Mouse (Mus musculus) adrenal gland (tissue): Measurements from ENCODE around the gene Ankrd52.
"Not testable (repeated sequence)": the region's sequence is repeated elsewhere in the genome, so short reads cannot be mapped to it uniquely, and the experiment has no call there.

Source experiments
- intact Hi-C: fragments of 180-260 bp; cut with DNase I; formaldehyde crosslinking; loops from one replicate; pipeline ENCODE4 v1.15.1; 2025
- long read RNA-seq, 2 experiments: library from polyadenylated mRNA; unstranded; transcript quantifications; one replicate each; pipeline ENCODE4 v2.0.0; 2020; ENCODE audit warnings: borderline replicate concordance in 1 of 2; ENCODE audit not compliant: insufficient replicate concordance in 1 of 2

Gene Ankrd52
- long read RNA-seq, experiment 1, partial matches to known transcripts = 0 of 6 reads
- long read RNA-seq, experiment 1, other reads (novel, unspliced or antisense) = 5 of 6 reads
- long read RNA-seq, experiment 2, partial matches to known transcripts = 1 of 7 reads
- long read RNA-seq, experiment 2, other reads (novel, unspliced or antisense) = 5 of 7 reads

DNA sequence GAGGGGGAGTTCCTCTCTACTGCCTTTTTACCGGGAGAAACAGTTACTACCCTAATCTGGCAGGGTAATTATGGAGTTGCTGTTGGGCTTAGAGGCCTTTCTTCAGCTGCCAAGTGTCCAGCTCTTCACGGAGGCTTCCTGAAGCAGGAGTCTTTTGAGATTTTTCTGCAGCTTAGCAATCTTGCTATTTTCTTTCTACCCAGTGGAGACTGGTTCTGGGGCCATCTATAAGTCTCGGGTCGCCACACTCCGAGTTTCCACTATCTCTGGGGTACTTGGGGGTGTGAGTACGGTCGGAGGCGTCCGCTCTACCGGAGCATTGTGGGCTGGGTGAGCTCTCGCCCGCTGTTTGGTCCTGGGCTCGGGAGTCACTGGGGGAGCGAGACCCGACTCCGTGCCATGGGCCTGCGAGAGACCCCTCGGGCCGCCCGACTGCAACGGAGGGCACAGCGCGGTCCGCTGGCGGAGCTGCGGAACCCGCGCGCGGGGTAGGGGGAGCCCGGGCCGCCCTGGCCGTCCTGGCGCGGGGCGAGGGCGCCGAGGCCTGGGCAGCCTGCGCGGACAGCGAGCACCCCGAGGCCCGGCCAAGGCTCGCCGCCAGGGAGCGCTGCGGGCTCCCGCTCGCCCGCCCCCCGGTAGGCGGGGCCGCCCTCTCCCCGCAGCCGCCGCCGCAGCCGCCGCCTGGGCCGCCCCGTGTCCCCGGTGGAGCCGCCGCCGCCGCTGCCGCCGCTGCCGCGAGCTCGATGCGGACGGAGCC lies at the start of gene Ankrd52:
Gene Ankrd52 (plus strand): TSS at position 661 of the 757 bp plus-strand sequence.
- intact Hi-C loops = loop anchor here (5.0 kb wide), 2 partner anchors 36 to 66 kb away; partner anchors contain the start of genes Nabp2 and Rnf41

DNA sequence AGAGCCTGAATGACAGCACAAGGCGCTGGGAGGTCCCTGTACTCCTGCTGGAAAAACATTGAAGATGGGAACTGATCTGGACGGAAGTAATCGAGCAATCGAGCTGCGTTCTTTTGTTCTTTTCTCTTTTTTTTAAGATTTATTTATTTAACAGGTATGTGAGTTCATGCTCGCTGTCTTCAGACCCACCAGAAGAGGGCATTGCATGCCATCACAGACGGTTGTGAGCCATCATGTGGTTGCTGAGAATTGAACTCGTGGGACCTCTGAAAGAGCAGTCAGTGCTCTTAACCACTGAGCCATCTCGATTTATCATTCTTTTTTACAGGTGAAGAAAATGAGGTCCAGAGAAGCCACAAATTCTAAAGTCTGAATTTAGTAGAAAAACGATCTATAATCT lies 49.3 kb upstream of the Ankrd52 start:
- intact Hi-C loops = no loop called here

GRCm38 (mm10) chr10:128332358-128333249 lies 44.3 kb upstream of the Ankrd52 start:
- intact Hi-C loops = not testable (repeated sequence)

DNA sequence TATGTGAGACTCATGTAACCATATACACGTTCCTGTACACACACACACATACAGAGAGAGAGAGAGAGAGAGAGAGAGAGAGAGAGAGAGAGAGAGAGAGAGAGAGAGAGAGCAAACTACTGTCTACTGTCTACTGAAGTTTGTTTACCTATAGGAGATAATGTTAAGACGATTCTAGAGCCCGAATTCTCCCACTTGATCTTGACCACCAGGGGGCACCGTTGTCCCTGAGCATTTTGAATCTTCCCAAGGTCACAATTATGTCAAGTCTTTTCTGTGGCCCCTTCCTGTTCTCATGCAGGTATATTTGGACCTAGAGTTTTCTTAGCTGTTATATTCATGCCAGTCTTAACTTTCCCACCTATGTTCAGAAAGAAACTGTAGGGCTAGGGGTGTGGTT lies 41.3 kb upstream of the Ankrd52 start:
- intact Hi-C loops = loop anchor here (5.0 kb wide), 2 partner anchors 37 to 122 kb away; partner anchors contain the start of gene Smarcc2

DNA sequence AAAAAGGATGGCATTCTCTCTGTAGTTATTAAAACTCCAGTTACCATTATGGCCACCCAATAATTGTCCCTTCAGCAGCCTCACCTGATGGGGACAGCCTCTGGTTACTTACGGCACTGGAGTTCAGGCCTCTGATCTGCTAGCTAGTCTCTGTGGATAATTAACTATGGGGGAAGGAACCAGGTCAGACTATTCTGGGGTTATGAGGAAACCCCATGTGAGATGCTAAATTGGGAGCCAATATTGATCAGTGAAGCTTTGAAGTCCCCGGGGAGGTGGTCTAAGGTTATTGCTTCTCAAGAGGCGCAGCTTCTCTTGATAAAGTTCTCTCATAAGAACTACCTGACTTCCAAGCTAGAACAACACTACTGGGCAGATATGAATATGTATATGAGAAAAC lies 40.7 kb upstream of the Ankrd52 start:
- intact Hi-C loops = loop anchor here (5.0 kb wide), 2 partner anchors 36 to 121 kb away; partner anchors contain the start of gene Smarcc2

- intact Hi-C loops = loop anchor here (5.0 kb wide), 2 partner anchors 36 to 121 kb away; partner anchors contain the start of gene Smarcc2
Measured at GRCm38 (mm10) chr10:128336597-128336996, 40.3 kb upstream of the Ankrd52 start.

DNA sequence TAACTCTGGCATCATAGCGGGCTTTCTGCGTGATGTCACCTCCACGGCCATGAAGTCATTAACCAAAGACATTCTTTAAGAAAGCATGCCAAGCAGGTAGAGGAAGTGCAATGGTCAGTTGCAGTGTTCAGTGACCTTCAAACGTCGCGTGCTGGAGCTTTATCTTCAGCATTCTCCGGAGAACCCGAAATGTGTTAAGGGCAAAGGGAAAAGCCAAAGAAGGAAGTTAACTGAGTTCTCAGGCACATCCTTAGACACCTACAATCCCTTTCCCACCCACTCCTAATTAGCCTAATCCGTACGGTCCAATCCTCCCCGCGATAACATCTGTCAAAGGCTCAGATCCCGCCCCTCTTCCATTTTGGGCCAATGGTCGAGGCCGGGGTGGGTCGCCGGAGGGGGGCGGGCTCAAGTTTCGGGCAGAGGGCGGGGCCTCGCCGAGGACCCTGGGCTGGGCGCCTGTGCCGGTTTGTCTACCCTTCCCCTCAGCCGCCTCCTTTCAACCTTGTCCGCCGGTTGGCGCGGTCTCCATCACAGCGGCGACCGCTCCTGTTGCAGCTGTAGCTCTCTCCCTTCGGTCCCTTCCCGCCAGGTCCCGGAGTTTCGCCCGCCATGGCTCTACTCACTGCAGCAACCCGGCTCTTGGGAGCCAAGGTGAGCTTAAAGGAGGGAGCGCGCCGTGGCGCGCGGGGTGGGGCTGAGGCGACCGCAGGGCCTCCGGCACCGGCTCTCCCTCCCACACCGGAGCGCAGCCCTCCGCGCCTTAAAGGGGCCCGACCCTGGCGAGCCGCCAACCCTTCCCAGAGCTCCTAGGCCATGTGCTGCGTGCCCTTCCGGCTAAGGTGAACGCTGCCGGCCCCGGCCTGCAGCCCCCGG lies 39.4 kb upstream of the Ankrd52 start, which contains the start of gene Cs:
Gene Cs (plus strand): TSS at position 429 of the 876 bp plus-strand sequence.
- intact Hi-C loops = loop anchor here (5.0 kb wide), 2 partner anchors 35 to 120 kb away; partner anchors contain the start of gene Smarcc2

GRCm38 (mm10) chr10:128338415-128338814 lies 38.5 kb upstream of the Ankrd52 start:
- intact Hi-C loops = loop anchor here (5.0 kb wide), 2 partner anchors 34 to 119 kb away; partner anchors contain the start of gene Smarcc2

GRCm38 (mm10) chr10:128338948-128339347 lies 38.0 kb upstream of the Ankrd52 start:
- intact Hi-C loops = loop anchor here (5.0 kb wide), 2 partner anchors 33 to 118 kb away; partner anchors contain the start of gene Smarcc2

GRCm38 (mm10) chr10:128340257-128340656 lies 36.7 kb upstream of the Ankrd52 start:
- intact Hi-C loops = no loop called here

GRCm38 (mm10) chr10:128343436-128343835 lies 33.5 kb upstream of the Ankrd52 start:
- intact Hi-C loops = no loop called here

- intact Hi-C loops = no loop called here
Measured at GRCm38 (mm10) chr10:128344568-128345275, 32.2 kb upstream of the Ankrd52 start.

DNA sequence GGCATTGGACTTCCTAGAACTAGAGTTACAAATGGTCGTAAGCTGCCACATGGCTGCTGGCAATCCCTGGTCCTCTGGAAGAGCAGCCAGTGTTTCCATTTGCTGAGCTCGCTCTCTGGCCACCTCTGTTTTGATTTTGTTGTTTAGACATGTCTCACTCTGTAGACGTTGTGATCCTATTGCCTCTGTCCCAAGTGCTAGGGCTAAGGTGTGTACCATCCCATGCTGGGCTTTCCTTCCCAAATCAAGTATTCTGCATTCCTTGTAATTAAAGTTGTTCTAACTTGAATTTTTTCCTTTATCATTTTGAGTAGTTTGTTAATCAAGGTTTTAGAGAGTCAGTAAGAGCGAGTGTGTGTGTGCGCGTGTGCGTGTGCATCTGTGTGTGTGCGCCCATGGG lies 29.4 kb upstream of the Ankrd52 start:
- intact Hi-C loops = no loop called here

DNA sequence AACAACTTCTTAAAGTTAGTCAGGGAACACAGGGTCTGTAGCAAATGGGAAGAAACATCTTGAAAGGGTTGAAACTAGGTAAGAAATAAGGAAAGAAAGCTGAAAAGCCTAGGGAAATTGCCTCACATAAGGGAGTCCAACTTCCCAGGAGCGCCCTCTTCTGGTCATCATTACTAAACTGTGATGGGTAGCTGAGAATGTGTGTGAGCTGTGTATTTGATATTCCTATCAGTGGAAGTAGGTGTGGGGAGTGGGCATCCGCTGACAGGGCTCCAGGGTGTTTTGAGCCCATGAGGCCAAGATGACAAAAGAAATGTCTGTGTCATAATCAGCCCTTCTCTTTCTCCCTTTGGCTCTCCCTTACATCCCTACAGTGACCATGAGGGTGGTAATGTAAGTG lies 18.1 kb upstream of the Ankrd52 start:
- intact Hi-C loops = no loop called here

DNA sequence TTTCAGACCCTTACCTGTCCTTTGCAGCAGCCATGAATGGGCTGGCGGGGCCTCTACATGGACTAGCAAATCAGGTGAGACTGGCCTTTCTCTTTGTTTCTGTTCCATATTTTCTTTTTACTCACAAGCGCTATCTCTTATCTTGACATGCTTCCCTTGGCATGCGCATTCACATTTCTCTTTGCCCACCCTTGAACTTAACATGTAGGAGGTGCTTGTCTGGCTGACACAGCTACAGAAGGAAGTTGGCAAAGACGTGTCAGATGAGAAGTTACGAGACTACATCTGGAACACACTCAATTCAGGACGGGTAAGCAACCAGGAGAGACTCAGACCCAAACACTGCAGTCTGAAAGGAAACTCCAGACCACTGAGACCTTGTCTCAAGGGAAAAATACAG lies 17.7 kb upstream of the Ankrd52 start:
- intact Hi-C loops = no loop called here

DNA sequence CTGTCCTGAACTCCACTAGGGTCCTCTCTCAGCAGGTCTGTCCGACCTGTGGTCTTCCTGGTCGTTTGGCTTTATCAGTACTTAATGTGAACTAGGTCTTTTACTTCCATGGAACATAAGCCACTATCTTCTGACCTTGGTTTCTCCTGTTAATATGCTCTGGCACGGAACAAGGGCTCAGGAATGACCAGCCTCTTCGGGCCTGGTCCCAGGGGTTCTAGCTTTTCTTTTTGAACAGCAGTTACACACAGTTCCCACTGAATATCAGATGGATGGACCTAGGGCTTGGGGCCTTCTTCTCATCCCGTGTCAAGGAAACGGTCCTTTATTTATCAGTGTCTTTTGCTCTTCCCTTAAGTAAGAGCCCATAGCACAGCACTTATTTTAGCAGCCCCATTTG lies 15.1 kb upstream of the Ankrd52 start:
- intact Hi-C loops = no loop called here

GRCm38 (mm10) chr10:128362568-128362967 lies 14.3 kb upstream of the Ankrd52 start:
- intact Hi-C loops = no loop called here

DNA sequence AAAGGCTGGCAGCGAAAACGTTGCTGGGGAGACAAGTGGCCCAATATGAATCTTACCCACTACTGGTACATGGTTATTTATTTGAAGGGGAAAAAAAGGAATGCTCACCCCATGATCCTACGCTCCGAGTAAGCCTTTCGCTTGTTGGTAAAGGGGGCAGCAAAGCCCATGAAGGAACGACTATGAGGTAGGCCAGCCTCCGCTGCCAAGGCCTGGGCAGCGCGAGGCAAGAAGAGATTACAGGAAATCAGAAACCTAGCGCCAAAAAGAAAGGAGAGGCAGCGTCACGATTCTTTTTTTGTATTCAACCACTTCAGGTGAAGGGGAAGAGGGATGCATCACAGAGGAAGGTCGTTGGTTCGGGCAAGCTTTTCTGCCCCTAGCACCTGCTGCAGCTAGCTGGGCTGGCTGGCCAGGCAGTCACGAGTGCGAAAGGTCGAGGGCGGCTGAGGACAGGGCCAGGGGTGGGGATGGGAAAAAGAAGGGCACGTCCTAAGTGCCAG lies 9.0 kb upstream of the Ankrd52 start:
- intact Hi-C loops = no loop called here
